Mouse (Mus musculus) brain, embryonic 14.5 days (tissue): ENCODE results near the gene Plxna4. TPM values are rescaled to one million over a fixed set of nuclear protein-coding genes. Genes with fewer than 3 reads are reported as not detected.

Source experiments
- DNase-seq: peaks from one replicate; pipeline ENCODE4 v3.0.0-alpha.2; 2011; ENCODE audit warnings: low read depth
- CTCF ChIP-seq: fragments of 200-500 bp; IDR thresholded peaks from 2 replicates; pipeline ENCODE4 v1.5.1; 2012; ENCODE audit warnings: inconsistent platforms, mild to moderate bottlenecking, moderate library complexity, borderline replicate concordance; ENCODE audit not compliant: insufficient read depth, insufficient read length; ENCODE audit errors: extremely low read depth
- POLR2A ChIP-seq: fragments of 200-500 bp; IDR thresholded peaks from 2 replicates; pipeline ENCODE4 v1.6.1; 2012; ENCODE audit warnings: mild to moderate bottlenecking, inconsistent platforms, borderline replicate concordance; ENCODE audit not compliant: poor library complexity, insufficient read depth, insufficient read length, severe bottlenecking; ENCODE audit errors: extremely low read depth
- polyA plus RNA-seq: library from polyadenylated mRNA; depleted of rRNA; stranded (reverse); fragments of >200 nt; gene quantifications from 2 replicates; pipeline ENCODE4 v1.2.3, GENCODE M21; 2012

Gene Plxna4
- polyA plus RNA-seq, 1 experiment = 24.6 TPM

GRCm38 (mm10) chr6:32122584-32123265, 465.3 kb downstream of the Plxna4 start:
- TF ChIP-seq CTCF = no peak
- no peak for TF ChIP-seq POLR2A
- no peak for DNase-seq

GRCm38 (mm10) chr6:32120931-32121330, 467.1 kb downstream of the Plxna4 start:
- no peak for DNase-seq
- TF ChIP-seq POLR2A (no peak), CTCF (no peak)

DNA sequence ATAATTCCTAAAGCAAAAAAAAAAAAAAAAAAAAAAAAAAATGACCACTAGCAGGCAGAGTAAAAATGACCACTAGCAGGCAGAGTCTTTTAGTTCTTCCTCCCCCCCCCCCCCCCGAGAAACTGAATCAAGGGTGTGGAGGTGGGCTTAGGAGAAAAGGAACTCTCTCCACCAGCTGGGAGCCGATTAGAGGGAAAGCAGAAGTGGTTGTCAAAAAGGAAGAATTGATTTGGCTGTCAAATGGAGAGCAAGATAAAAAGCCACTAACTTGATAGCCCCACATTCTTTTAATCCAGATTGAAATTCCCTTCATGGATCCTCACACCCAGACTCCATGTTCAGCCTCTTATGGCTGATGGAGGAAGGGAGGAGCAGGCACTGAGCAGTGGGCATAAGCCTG, 478.8 kb downstream of the Plxna4 start:
- DNase-seq = no peak
- TF ChIP-seq POLR2A (no peak), CTCF (no peak)

- TF ChIP-seq POLR2A = no peak
- no peak for TF ChIP-seq CTCF
- peak; percentile 78 for DNase-seq
Measured at GRCm38 (mm10) chr6:32105547-32106275, 482.3 kb downstream of the Plxna4 start.
